Mouse (Mus musculus) urinary bladder, postnatal 4 days (tissue): ENCODE data around the gene Bmp4.

Experiments
- DNase-seq, 2 experiments: peaks; one replicate each; pipeline ENCODE4 v3.0.0; 2021 to 2022; ENCODE audit warnings: low spot score in 2 of 2

The Bmp4 gene

DNA sequence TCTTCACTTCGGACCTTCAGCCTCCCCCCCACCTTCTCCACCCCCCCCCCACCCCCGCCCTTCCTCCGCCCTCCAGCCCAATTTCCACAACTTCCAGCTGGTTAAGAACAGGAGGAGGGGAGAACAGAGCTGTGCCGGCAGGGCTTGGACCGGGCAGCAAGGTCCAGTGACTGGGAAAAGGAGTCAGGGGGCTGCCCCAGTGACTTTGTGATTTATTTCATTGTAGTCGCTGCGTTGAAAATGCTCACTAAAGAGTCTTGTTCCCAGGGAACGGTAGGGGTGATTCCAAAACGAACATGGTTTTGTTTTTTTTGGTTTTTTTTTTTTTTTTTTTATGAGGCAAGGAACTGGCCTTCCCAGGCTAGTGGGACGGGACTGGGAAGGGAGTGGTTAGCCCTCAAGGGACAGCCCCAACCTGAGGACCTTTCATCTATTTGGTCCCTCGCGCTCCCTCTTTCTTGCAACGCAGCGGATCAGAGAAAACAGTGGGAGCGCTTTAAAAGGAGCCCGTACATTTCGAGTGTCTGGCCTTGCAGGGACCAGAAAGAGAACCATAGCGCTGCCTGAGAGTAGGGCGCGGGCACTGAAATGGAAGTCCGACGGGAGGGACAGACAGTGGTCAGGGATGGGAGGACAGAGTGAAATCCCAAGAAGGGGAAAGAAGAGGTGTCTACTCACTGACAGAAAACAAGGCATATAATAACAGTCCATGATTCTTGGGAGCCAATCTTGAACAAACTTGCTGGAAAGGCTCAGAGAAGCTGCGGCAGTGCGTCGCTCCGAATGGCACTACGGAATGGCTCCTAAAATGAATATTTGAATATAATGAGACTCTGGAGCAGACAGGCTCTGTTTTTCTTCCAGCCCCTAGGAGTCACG, 3.8 kb downstream of the Bmp4 start:
- no peak for DNase-seq

DNA sequence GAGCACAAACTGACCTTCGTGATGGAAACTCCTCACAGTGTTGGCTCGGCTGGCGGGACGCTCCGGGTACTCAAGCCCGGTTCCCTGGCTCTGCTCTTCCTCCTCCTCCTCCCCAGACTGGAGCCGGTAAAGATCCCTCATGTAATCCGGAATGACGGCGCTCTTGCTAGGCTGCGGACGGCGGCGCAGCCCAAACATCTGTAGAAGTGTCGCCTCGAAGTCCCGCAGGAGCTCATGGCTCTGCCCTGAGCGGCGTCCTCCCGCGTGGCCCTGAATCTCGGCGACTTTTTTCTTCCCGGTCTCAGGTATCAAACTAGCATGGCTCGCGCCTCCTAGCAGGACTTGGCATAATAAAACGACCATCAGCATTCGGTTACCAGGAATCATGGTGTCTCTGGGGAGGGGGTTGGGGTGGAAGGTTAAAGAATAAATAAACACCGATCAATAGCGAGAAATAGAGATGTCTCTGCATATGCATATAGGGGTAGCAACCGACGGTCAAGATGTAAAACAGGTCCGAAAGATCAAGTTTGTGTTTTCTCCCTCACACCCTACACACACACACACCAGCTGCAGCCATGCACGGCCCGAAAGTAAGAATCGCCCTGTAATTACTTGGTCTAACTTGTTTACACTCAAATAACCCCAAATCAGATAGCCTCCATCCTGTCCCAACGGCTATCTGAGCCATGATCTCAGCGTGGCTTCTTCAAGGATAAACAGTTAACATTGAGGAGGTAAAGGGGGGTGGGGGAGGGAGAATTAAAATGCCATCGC, 4.6 kb downstream of the Bmp4 start:
- no peak for DNase-seq

DNA sequence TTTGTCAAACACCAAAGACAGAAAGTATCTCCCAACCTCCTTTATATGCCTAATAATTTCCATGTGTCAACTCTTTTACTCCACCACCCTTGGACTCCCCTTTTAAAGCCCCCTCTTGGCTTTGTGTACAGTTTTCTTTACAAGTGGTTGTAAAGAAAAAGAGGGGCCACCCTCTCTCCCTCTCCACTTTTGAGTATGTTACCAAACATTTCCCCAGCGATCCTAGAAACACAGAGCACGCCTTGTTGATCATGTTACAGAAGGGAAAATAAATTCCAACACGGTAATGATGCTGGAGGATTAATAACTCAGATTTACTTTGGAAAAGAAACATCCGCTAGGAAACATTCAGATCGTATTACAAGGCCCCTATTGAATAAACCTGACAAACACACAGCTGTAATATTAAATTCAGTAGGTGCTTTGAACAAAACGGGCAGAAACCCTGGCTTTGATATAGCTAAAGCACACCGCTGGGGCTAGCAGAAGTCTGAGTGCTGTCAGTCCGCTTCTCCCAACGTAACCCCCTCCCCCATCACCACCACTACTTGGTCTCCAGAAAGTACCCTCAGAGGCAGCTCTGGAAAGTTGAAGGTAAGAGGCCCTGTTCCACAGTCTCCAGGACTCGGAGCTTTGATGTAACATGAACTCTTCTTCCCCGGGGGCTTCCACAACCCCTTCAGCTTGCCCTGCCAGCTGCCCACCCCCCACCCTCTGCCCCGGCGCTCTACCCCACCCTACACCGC, 5.3 kb downstream of the Bmp4 start:
- DNase-seq = no peak

DNA sequence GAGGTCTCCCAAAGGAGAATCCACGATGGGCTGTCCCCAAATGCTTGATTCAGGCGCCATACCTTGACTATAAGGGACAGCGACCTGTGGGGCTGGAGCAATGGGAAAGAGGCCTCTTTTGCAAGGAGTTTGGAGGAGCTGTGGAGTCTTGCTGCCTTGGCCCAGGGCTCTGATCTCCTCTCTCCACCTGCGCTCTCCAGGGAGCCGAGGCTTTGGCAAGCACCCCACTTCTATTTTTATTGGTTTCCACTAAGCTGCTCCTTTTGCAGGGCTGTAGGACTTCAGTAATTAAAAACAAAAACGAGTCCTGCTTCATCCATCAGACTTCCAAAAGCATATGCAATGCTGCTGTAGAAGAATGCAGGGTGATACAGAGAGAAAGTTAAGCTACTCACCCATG, 9.0 kb downstream of the Bmp4 start:
- no peak for DNase-seq

DNA sequence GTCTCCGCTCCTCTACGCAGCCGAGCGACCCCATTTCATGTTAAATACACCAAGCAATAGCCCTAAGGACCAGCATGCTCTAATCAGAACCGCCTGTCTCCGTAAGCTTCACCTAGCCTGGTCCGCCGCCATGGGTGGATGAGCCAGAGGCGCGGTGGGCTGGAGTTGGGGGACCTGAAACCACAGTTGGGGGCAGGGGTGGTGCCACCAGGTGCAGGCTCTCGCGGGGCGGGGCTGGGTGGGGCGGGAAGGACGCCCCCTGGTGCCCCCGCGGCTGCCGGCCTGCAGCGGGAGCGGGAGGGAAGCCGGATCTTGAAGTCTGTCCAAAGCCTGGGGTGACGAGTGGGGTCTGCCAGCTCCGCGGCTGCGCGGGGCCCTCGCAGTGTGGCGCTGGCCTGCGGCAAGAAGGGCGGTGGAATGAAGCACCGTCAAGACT, 10.2 kb downstream of the Bmp4 start:
- no peak for DNase-seq

DNA sequence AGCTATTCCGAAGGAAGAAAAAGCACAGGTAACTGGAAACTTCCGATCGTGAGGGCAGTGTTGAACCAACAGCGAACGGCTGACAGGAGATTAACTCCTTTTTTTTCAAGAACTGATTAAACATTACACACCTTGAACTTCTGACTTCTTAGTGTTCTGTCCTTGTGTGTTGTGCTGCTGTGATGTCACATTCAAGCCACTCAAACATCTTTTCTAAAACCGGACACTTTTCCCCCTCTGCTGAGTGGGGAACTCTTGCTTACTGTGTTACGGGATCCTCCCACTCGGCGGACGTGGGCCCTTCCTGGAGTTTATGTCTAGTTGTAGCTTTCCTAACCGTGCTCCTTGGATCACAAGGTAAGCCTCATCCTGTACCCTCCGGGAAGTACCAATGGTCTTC, 11.2 kb downstream of the Bmp4 start, which contains the start of gene Gm15217:
Gm15217 (plus strand) TSS at position 130 of the 400 bp plus-strand sequence.
- DNase-seq = no peak

DNA sequence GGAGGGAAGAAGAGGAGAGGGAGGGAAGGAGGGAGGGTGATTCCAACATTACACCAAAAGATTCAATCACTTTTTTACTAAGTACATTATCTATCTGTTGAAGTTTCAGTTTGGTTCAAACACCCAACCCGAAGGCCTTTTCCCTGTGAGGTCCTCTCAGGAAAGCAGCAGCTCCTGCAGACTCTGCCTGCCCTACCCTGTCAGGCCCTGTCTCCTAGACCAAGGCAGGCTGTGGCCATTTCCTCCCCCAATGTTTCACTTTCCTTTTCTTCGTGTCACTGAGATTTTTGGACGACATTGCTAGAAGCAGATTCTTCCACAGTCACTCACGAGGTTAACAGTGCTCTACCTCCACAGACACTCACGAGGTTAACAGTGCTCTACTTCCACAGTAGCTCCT, 14.7 kb downstream of the Bmp4 start:
- DNase-seq = no peak

DNA sequence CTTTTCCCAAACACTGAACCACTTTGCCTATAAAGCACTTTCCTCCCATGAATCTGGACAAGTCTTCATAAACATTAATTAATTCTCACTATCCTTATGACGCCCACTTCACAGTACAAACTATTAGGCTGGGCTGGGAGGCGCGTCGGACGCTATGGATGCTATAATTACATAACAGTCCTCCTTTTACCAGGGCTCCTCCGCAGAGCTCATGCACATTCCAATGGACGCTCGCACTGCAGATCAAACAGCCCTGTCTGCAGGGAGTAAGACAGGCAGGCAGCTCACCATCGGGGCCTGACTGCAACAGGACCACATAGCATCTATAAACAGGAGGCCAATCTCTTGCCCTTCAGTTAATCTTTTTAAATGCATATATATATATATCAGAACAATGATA, 18.0 kb downstream of the Bmp4 start:
- DNase-seq = no peak

DNA sequence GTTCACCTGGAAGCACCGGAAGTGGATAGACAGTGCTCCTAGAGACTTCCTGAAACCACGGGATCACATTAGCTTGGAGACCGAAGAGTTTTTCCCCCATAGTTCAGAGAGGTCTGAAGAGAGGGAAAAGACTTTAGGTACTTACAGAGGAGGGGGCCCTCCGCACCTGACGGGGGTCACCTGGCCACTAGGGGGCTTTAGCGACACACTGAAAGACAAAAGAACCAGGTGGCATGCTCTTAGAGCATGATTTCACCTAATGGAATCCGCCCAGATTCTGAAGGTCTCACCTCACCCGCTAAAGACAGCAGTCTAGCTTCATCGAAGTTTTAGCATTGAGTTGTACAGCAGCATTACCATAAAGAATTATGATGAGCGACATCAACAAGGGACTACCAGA, 27.3 kb downstream of the Bmp4 start:
- no peak for DNase-seq

DNA sequence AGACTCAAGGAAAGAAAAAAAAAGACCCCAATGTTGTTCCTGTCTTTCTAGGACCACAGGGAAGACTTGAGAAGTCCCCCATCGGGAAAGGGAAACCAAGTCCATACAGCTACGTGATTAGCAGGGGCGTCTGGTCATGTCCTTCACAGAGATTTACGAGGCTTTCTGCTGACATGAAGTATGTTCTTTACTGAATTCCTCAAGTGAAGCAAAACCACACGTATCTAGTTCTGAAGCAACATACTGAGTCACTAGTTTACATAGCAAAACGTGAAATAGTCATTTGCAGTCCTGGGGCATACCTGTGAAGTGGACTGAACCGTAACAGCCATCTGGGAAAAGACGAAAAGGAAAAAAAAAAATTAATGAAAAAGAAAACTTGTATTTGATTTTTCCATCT, 32.8 kb downstream of the Bmp4 start:
- DNase-seq = no peak

DNA sequence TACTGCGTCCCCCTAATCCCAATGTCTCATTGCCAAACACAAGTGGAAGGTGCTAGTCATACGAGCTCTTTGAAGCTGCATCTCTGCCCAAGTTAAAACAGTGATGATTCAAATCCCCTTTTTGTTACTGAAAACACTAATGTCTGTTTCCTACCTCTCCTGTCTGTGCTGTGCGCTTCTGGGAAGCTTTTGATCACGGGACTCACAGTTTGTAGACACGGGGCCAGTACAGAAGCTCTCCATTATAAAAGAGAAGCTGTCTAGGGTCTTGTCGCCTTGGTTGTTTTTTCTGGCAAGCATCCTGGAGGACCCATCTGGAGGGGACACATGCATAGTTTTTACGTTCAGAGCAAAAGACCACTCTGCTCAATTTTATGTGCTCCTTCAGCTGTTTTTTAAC, 33.2 kb downstream of the Bmp4 start:
- no peak for DNase-seq

DNA sequence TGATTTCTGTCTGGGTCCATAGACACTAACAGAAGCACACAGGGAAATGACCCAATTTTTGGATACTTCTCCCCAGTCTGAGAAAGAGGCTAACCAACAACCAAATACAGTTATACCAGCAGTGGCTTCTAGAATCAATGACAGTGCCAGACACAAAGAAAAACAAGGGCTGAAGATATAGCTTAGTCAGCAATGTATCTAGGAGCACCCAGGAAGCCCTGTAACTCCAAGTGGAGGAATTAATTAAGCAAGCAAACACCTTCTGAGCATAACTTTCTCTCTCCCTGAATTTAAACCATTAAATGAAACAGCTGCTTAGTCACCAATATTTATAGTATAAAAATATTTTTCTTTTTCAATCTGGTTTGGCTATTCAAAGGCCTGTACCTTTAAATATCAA, 45.7 kb downstream of the Bmp4 start:
- no peak for DNase-seq

DNA sequence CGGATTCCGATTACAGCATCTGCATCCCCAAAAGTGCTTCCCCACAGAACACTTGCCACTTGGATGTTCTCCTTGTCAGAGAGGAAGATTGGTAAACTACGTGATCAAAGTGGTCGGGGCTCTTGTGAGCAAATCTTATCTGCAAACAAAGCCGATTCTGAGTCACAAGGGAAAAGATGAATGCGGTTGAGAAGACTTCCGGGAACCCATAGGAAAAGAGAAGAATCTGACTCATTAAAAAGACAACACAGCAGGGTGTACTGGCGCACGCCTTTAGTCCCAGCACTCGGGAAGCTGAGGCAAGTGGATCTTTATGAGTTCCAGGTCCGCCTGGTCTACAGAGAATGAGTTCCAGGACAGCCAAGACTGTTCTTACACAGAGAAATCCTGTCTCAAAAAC, 51.7 kb downstream of the Bmp4 start:
- DNase-seq = no peak
